Mouse (Mus musculus) heart, postnatal 0 days (tissue): Measurements from ENCODE around the gene Abcb11. TPM values are rescaled to one million over a fixed set of nuclear protein-coding genes. Genes with fewer than 3 reads are reported as not detected.

Experiments
- ATAC-seq: fragments of 200-750 bp; cut with Nextera tagmentation; 2 replicates; pipeline ENCODE4 v1.8.0; 2017; ENCODE audit warnings: low read depth, moderate number of reproducible peaks, moderate library complexity; ENCODE audit not compliant: insufficient read depth
- DNase-seq: peaks from one replicate; pipeline ENCODE4 v3.0.0-alpha.2; 2016; ENCODE audit warnings: low spot score
- H3K27ac ChIP-seq: fragments of 300-500 bp; sonication (generic); 2 replicates; pipeline ENCODE4 v1.5.1; 2014; ENCODE audit warnings: low read depth, mild to moderate bottlenecking
- H3K27me3 ChIP-seq: fragments of 300-500 bp; sonication (generic); 2 replicates; pipeline ENCODE4 v1.6.1; 2014; ENCODE audit warnings: low read length, mixed read lengths; ENCODE audit not compliant: control insufficient read depth, insufficient read depth
- H3K36me3 ChIP-seq: fragments of 300-500 bp; sonication (generic); replicated peaks from 2 replicates; pipeline ENCODE4 v1.6.1; 2014; ENCODE audit warnings: low read length, mixed read lengths; ENCODE audit not compliant: control insufficient read depth, insufficient read depth
- H3K4me1 ChIP-seq: fragments of 300-500 bp; sonication (generic); 2 replicates; pipeline ENCODE4 v1.6.1; 2014; ENCODE audit warnings: antibody characterized with exemption; ENCODE audit not compliant: control insufficient read depth, insufficient read depth
- H3K4me2 ChIP-seq: fragments of 300-500 bp; sonication (generic); 2 replicates; pipeline ENCODE4 v1.6.1; 2014; ENCODE audit warnings: low read depth, mild to moderate bottlenecking, low read length, moderate library complexity
- H3K4me3 ChIP-seq: fragments of 300-500 bp; sonication (generic); 2 replicates; pipeline ENCODE4 v1.5.1; 2014; ENCODE audit warnings: low read depth, low read length
- H3K9ac ChIP-seq: fragments of 300-500 bp; sonication (generic); replicated peaks from 2 replicates; pipeline ENCODE4 v1.6.1; 2014; ENCODE audit warnings: low read depth, low read length, mixed read lengths
- H3K9me3 ChIP-seq: fragments of 300-500 bp; sonication (generic); replicated peaks from 2 replicates; pipeline ENCODE4 v1.6.1; 2016; ENCODE audit warnings: low read length; ENCODE audit not compliant: control insufficient read depth
- CTCF ChIP-seq: IDR thresholded peaks from 2 replicates; pipeline ENCODE4 v1.5.1; 2016; ENCODE audit warnings: antibody characterized with exemption, control low read depth, low read depth
- EP300 ChIP-seq: IDR thresholded peaks from 2 replicates; pipeline ENCODE4 v1.6.1; 2016; ENCODE audit warnings: antibody characterized with exemption, low read depth
- WGBS: fragments of 180-500 bp; shearing (Covaris S2); extraction: QIAGEN DNeasy Blood & Tissue Kit; methylation state at CpG from one replicate; pipeline ENCODE4 v1.1.7; 2014; 5-methylcytosine and 5-hydroxymethylcytosine counted together
- polyA plus RNA-seq: library from polyadenylated mRNA; unstranded; fragments of >200 nt; fragmentation: Nextera tagmentation; extraction: Ambion mirVana; gene quantifications from 2 replicates; pipeline ENCODE4 v1.2.1, GENCODE M21; 2015
- total RNA-seq: library from RNA; depleted of rRNA; stranded (reverse); fragments of >200 nt; gene quantifications from 2 replicates; pipeline ENCODE4 v1.2.3, GENCODE M21; 2014; ENCODE audit warnings: low replicate concordance

Abcb11 gene
- total and polyA plus RNA-seq, 2 experiments from 2014 or later, result not detected

- WGBS, result 85% methylated on average over 5 of the region's 5 CpGs
- no peak for DNase-seq
- no peak for ATAC-seq
These were observed 13.8 kb downstream of the Abcb11 start for GRCm38 (mm10) chr2:69328509-69329163.

GRCm38 (mm10) chr2:69324881-69325660, 17.3 kb downstream of the Abcb11 start:
- H3K9me3 ChIP-seq, result no peaks in the 10 kb centered on the region
- H3K4me1 ChIP-seq, result no peaks in the 10 kb centered on the region
- no peak overlapping the region for H3K9ac ChIP-seq
- no peak overlapping the region for H3K27ac ChIP-seq
- H3K4me3 ChIP-seq, result no peak overlapping the region
- no peak for DNase-seq
- no peaks in the 10 kb centered on the region for H3K36me3 ChIP-seq
- whole genome bisulfite sequencing, result 60% methylated on average over 5 of the region's 5 CpGs
- TF ChIP-seq CTCF (no peak), EP300 (no peak)
- no peak for ATAC-seq
- H3K4me2 ChIP-seq, result no peak overlapping the region
- no peaks in the 10 kb centered on the region for H3K27me3 ChIP-seq

More at GRCm38 (mm10) chr2:69328509-69329163, 13.8 kb downstream of the Abcb11 start:
- H3K36me3 ChIP-seq, result no peaks in the 10 kb centered on the region
- no peak overlapping the region for H3K4me3 ChIP-seq
- no peak overlapping the region for H3K9ac ChIP-seq
- H3K4me2 ChIP-seq, result no peak overlapping the region
- no peak overlapping the region for H3K27ac ChIP-seq
- TF ChIP-seq EP300, result no peak
- TF ChIP-seq CTCF, result no peak
- no peaks in the 10 kb centered on the region for H3K4me1 ChIP-seq
- H3K27me3 ChIP-seq, result no peaks in the 10 kb centered on the region
- no peaks in the 10 kb centered on the region for H3K9me3 ChIP-seq

- ATAC-seq, result no peak
- Histone ChIP-seq H3K27ac (no peak overlapping the region), H3K36me3 (no peaks in the 10 kb centered on the region), H3K4me3 (no peak overlapping the region), H3K9ac (no peak overlapping the region), H3K4me2 (no peak overlapping the region), H3K27me3 (no peaks in the 10 kb centered on the region), H3K4me1 (no peaks in the 10 kb centered on the region), H3K9me3 (no peaks in the 10 kb centered on the region)
- no peak for DNase-seq
- TF ChIP-seq EP300 (no peak), CTCF (no peak)
- WGBS, result 68% methylated on average over 4 of the region's 4 CpGs
These were observed 19.4 kb downstream of the Abcb11 start for GRCm38 (mm10) chr2:69323018-69323417.

GRCm38 (mm10) chr2:69321457-69321856, 21.0 kb downstream of the Abcb11 start:
- Histone ChIP-seq H3K27ac (no peak overlapping the region), H3K9ac (no peak overlapping the region), H3K27me3 (no peaks in the 10 kb centered on the region), H3K9me3 (no peaks in the 10 kb centered on the region), H3K4me3 (no peak overlapping the region), H3K4me2 (no peak overlapping the region), H3K4me1 (no peaks in the 10 kb centered on the region), H3K36me3 (no peaks in the 10 kb centered on the region)
- ATAC-seq, result no peak
- no peak for DNase-seq
- WGBS, result 50% methylated on average over 5 of the region's 5 CpGs
- TF ChIP-seq EP300, result no peak
- no peak for TF ChIP-seq CTCF

- Histone ChIP-seq H3K27me3 (no peaks in the 10 kb centered on the region), H3K4me3 (no peak overlapping the region), H3K9me3 (no peaks in the 10 kb centered on the region), H3K36me3 (no peaks in the 10 kb centered on the region), H3K4me2 (no peak overlapping the region), H3K9ac (no peak overlapping the region), H3K27ac (no peak overlapping the region), H3K4me1 (no peaks in the 10 kb centered on the region)
- TF ChIP-seq CTCF, result no peak
- TF ChIP-seq EP300, result no peak
- DNase-seq (no peak), ATAC-seq (no peak)
- WGBS, result 95% methylated on average over 4 of the region's 4 CpGs
These were observed 31.1 kb downstream of the Abcb11 start for GRCm38 (mm10) chr2:69311337-69311736.
